Mouse (Mus musculus) cerebellum, adult 18-20 months (tissue): ENCODE measurements at regions not wholly inside any gene's neighbourhood (a gene's known extent, or its start where the extent isn't known, plus 50 kb on each side); places are given as distances from the start of the nearest gene placed in this dataset.
A peak's percentile ranks its signal among the peaks of the same experiment; 100 is the strongest.

Experiments used
- DNase-seq, 2 experiments: peaks; one replicate each; pipeline ENCODE4 v3.0.0; 2021

DNA sequence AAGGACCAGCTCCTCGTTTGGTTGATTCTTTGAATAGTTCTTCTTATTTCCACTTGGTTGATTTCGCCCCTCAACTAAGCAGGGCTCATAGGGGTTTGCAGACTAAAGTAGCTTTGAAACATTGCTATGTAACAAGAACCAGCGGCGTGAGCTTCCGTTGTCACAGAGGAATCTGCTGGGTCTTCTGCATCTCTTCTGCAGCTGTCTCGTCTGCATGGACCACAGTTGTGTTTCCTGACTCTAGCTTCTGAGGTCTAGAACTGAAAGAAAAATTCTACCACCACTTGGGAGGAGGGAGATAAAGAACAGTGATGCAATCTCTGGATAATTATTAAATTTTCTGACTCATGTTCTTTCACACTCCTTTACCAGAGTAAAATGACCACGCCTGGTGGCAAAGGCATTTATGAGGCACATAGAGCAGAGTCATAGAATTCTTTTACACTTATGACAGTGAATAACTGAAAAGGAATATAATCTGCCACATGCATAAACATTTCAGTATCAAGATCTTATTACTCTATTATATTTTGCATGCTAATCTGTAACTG is 1340.9 kb downstream of the Slc22a22 start:
- no peak for DNase-seq

- DNase-seq = no peak
Observed at GRCm38 (mm10) chr15:56128029-56128428, 1349.4 kb downstream of the Slc22a22 start.

DNA sequence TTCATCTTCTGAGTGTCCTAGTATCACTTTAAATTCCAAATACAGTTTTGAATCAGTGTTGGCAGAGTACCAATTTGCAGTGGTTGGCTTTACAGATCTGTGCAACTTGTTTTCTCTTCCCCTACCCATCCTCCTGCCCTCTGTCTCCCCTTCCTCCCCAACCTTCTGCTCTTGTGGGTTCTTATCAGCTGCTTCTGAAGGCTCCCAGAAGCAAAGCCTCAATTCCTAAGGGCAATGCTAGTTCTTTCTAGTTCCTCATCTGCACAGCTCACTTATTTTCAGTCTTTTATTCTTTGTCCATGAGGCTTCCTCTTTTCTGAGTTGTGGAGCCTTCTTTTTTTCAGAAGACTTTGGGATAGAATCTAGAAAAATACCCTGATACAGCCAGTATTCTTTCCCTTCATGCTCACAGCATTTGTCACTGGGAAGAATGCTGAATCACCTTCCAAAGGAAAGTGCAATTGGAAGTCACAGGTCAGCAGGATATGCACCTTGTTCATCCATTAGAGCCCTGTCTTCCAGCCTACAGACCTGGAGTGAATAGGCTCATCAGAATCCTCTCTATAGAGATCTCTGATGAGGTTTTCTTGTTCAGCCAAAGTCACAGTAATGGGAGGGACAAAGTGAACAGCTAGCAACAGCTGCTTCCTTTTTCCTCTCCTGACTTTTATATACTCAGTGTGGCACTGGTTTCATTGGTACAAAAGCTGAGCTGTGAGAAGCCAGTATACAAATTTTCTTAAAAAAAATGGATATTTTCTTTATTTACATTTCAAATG is 1357.9 kb downstream of the Slc22a22 start:
- no peak for DNase-seq

DNA sequence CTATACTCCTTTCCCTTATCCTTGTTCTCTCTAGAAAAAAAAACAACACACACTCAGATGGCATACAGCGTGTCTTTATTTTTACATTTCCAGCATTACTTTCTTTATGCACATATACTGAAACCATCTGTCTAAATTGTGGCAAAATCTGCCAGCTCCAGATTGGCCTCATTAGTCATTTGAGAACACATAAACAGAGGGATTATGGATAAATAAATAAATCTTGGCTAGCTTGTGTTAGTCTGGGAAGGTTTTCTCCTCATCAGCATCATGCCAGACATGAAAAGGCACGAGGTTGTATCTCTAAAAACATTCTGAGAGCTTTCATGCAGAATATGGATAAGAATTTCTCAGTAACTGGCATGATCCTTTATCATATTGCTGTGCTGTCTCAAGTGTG is 1369.1 kb downstream of the Slc22a22 start:
- no peak for DNase-seq

- DNase-seq = no peak
Observed at GRCm38 (mm10) chr15:56107719-56108118, 1369.7 kb downstream of the Slc22a22 start.

- DNase-seq = no peak
Observed at GRCm38 (mm10) chr15:56100133-56100735, 1377.2 kb downstream of the Slc22a22 start.

GRCm38 (mm10) chr15:56077838-56078567 is 1399.4 kb downstream of the Slc22a22 start:
- DNase-seq = no peak

DNA sequence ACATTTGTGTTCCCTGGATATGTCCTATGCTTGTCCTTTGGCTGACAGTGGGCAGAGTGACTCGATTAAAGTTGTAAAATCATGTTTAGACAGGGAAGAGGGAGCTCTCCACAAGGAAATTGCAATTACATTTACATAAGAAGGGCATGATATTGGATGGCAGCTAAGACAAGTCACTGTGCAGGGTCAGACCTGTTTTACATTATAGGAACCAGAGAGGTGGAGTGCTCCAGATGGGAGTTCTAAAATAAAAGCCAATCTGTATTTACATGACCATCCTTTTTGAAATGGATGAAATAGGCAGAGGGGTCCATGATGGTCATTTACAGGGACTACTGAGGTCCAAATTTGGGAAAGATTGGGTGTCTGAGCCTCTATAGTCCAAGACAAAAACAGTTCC is 1400.3 kb downstream of the Slc22a22 start:
- DNase-seq = no peak

- no peak for DNase-seq
Observed at GRCm38 (mm10) chr15:56076680-56077079, 1400.7 kb downstream of the Slc22a22 start.

DNA sequence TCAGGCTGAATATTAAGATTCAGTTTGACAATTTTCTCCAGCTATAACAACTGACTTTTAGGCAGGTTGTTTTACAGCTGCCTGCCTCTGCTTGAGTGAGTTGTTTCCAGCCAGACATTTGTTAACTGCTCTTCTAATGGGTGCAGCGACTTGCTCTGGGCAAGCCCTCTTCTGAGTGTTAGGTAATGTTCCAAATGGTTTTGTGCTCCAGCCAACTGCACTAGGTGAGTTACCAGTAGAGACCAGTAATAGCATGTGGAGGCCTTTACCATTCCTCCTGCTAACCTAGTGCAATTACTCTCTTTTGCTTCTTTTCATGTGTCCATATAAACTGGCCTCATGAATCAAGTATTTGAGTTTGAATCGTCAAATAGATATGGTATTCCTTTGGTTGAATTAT is 1407.9 kb downstream of the Slc22a22 start:
- no peak for DNase-seq

- DNase-seq = no peak
Observed at GRCm38 (mm10) chr15:56067214-56067613, 1410.2 kb downstream of the Slc22a22 start.

DNA sequence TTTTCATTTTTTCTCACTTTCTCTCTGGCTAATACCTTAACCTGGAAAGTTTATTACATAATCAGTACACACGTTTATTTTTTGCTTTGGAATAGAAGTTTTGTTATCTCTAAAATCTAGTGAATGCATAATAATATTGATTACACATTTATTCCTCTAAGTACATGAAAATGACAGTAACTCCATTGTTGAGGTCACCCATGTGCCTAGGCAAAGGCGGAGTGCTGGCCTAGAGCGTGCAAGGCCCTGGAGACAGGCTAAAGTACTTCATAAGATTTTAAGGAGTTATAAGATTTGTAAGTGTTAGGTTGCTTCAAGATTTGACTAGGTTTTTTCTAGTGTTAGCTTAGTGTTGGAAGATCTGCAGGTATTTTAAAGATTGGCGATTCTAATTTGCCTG is 1410.9 kb downstream of the Slc22a22 start:
- DNase-seq = no peak

GRCm38 (mm10) chr15:56065872-56066534 is 1411.4 kb downstream of the Slc22a22 start:
- no peak for DNase-seq

DNA sequence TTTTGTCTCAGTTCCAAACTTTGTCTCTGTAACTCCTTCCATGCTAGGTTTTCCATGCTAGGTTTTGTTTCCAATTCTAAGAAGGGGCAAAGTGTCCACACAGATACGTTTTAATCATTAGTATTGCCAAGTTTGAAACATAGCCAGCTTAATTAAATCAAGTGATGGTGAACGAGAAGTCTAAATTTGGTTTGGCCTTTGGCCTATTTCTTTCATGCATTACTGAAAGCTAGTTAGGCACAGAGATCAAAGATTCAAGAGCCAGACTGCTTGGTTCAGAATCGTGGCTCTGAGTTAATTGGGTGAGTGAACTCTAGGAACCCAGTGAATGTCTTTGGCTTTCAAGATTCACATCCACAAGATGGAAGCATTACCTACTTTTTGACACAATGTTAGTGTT is 1414.8 kb downstream of the Slc22a22 start:
- no peak for DNase-seq

DNA sequence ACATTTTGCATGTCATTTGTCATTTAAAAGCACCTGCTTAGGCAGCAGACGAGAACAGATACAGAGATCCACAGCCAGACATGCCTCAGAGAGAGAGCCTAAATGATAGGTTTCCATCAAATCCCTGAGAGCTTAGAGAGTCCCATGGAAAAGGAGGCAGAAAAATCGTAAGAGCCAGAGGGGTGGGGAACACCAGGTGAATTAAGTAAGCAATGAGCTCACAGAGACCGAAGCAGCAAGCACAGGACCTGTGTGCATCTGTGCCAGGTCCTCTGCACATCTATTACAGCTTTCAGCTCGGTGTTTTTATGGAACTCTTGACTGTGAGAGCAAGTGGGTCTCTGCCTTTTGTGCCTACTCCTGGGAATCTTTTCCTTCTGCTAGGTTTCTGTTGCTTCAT is 1416.1 kb downstream of the Slc22a22 start:
- no peak for DNase-seq

- DNase-seq = no peak
Observed at GRCm38 (mm10) chr15:56050716-56051115, 1426.7 kb downstream of the Slc22a22 start.

GRCm38 (mm10) chr15:56047832-56048231 is 1429.6 kb downstream of the Slc22a22 start:
- no peak for DNase-seq

- peak; percentile 36 to 39 for DNase-seq
Observed at GRCm38 (mm10) chr15:56046679-56047532, 1430.5 kb downstream of the Slc22a22 start.

GRCm38 (mm10) chr15:56045510-56046245 is 1431.7 kb downstream of the Slc22a22 start:
- DNase-seq = no peak

DNA sequence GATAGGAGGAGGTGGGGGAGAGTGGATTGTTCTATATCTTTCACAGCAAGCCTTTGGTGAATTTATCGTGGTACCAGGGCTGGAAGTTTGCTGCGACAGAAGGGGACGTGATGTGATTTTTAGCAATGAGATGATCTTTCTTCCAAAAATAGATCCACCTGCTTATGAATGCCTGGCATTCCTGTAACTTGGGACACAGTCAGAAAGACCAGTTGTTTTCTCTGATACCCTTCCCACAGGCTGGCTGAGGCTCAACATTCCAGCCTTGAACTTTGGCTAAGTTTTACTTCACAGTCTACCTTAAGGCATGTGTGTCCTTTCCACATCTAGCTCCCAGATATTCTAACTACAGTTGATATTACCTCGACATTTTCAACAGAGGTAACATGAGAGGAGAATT is 1434.1 kb downstream of the Slc22a22 start:
- DNase-seq = no peak

GRCm38 (mm10) chr15:56042449-56042848 is 1435.0 kb downstream of the Slc22a22 start:
- no peak for DNase-seq
